Mouse (Mus musculus) right cerebral cortex, adult 18-20 months (tissue): ENCODE results near the gene Cd8b1.

ENCODE experiments used
- DNase-seq: peaks from one replicate; pipeline ENCODE4 v3.0.0; 2022; ENCODE audit warnings: mixed read lengths

The Cd8b1 gene

DNA sequence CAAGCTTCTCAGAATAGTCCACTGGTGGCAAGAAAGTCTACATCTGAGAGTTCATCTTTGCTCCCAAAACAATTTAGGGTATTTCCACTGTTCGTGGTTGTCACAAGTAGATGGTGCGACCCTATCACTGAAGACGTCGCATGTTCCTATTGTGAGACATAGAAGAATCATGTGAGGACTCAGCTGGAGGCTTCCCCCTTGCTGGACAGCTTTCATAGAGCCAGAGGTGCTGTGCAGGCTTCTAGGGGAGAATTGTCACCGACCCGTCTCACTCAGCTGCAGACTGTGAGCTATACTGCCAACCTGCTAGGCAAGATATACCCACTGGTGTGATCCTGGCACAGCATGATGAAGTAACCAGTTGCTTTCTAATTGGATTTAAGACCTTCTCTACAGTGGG, 29.6 kb downstream of the Cd8b1 start:
- DNase-seq: no peak

DNA sequence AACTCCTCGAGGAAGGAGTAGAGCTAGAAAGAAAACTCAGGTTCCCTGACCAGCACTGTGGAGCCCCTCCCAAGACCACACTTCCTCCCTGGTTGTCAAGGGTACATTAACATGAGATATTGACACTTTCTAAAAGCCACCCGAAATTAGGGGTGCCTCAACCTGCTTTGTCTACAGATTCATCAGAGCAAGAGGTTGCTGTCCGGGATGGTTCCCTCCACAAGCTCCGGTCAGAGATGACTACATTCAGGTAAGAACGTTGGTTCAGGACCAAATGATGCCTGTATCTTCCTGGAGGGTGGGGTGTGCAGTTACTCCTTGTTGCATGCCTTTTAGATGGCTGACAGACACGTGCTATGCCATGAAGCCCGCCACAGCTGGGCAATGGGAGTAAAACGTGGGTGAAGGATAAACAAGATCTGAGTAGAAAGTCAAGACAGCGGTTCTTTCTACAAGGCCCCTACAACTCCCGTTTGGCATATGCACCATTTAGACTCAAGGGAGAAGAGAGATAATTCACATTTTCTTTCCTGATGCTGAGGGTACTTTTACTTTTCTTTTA, 30.4 kb downstream of the Cd8b1 start:
- DNase-seq: no peak

DNA sequence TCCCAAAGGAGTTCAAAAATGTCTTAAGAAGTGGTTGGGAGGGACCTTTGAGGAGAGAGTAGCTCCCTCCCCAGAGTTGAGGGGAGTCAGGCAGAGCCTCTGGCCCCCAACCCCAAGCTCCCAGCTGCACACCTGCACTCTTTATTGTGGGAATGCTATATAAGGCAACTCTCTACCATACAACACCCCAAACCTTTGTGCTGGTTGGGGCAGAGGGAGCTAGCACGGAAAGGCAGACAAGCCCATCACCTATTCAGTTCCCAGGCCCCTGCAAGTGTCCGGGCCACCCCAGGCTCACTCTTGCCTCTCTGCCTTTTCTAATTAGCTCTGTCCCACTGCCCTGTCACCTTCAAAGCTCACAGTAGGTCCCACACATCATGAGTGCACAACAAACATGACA, 31.1 kb downstream of the Cd8b1 start:
- DNase-seq: no peak

DNA sequence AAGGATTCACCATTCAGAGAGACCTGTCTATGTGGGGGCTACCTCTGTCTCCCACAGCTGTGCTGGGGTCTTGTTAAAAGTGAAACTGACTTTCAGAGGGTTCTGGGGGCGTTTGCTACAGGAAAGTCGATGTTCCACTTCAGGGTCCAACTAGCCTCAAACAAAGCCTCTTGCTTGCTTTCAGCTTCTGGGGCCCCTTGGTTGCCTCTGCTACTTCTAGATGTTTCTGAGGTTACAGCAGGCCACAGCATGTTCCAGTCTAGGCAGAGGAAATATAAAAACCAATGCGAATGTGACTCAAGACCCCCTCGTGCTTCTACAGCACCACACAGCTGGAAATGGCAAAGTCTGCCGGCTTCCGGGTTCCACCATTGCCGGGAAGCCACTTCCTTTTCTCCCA, 34.9 kb downstream of the Cd8b1 start:
- DNase-seq: no peak

DNA sequence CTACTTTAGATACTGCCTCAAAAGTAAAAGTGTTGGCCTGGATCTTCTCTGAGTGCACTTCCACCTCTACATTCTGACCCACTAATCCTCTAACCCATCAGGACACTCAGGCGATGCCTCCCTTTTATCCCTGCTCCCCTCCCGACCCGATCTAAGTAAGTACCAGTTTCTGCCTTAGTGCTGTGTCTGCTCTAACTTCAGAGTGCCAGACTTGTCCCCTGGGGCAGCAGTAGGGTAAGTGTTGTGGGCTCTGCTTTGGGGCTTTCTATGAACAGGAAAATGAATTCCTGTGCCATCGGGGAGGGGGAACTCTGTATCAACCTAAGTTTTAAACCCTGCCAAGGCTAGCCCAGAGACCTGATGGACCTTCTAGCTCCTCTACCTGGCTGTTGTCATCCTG, 37.6 kb downstream of the Cd8b1 start:
- no peak for DNase-seq

DNA sequence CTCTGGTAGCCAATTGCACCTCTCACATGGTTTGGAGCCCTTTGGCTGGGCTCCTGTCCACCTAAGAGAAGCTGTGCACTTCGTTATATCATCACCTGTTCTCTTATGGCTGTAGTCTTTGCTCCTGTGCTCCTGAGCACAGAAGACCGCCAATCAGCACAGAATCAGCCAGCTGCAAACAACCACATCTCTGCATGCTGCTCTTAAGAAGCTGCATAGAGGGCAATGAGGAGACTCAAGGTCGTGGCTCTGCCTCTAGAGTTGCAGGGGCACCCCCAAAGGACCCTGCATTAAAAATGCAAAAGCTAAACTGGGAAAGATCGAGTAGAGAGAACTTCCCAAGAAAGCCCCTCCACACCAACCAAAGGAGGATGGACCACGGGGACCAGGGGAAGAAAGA, 38.2 kb downstream of the Cd8b1 start:
- DNase-seq: no peak

DNA sequence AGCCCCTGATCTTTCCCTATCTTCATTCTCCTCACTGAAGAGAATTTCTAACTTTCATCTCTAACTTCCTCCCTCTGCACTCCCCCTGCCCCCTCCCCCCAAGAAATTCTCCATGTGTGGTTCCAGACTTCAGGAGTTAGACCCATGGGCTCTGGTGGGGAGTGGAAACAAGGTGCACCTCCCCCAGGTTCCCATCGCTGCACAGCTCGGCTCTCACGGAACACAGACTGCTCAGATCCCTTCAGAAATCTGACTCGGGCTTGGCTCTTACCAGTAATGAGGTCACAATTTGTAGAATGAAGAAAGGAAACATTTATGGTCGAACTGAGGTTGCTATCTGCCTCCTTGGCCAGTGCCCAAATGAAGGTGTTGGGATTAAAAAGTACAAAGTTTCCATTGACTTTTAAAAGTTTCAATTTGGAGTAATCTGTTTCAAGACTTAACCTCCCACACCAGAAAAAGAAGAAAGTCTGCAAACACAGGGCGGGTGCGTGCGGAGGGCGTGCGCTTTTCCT, 38.6 kb downstream of the Cd8b1 start:
- DNase-seq: no peak

DNA sequence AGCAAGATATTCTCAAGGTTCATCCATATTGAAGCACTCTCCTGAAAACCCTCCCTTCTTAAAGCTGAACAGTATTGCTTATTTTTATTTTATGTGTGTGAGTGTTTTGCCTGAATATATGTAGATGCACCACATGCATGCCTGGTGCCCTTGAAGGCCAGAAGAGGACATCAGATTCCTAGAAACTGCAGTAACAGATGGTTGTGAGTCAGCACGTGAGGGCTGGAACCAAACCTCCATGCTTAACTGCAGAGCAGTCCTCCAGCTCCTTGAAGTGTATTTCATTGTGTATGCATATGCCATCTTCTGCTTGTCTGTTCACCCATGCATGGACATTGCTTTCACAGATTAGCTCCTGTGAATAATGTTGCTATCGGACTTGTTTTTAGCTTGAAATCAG, 41.4 kb downstream of the Cd8b1 start:
- DNase-seq: peak; percentile 6

DNA sequence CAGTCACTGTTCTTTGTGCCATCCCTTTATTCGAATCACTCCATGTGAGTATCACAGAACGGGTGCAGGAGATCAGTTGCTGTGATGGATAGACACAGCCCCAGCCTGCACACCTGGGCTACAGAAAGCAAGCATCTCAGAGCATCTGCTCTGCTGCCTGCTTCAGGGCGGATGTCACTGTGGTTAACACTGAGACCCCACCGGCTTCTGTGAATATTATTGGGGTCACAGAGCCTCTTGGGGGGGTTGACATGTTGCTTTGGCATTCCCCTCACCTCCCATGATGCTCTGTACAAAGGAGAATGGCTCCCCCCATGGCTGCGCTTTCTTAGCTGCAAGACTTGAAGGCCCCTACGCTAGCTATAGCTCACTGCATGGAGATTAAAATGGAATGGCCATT, 46.8 kb downstream of the Cd8b1 start:
- no peak for DNase-seq

DNA sequence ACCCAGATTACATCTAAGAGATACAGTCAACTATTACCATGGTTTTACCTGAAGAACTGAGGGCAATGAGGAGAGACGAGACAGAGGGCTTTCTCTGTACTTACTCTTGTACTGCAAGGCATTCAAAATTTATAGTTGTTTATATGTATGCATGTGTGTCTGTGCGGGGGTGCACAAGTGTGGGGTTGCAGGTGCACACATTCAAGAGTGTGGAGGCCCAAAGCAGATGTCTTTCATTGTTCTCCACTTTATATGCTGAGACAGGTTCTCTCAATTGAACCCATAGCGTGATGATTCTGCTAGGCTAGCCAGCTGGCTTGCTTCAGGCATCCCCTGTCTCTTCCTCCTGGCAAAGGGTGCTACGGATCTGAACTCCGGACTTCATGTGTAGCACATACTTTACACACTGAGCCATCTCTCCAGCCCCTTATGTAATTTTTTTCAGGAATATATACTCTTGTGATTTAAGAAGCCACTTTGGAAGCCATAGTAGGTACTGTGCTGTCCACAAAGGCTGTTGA, 48.6 kb downstream of the Cd8b1 start:
- DNase-seq: no peak

DNA sequence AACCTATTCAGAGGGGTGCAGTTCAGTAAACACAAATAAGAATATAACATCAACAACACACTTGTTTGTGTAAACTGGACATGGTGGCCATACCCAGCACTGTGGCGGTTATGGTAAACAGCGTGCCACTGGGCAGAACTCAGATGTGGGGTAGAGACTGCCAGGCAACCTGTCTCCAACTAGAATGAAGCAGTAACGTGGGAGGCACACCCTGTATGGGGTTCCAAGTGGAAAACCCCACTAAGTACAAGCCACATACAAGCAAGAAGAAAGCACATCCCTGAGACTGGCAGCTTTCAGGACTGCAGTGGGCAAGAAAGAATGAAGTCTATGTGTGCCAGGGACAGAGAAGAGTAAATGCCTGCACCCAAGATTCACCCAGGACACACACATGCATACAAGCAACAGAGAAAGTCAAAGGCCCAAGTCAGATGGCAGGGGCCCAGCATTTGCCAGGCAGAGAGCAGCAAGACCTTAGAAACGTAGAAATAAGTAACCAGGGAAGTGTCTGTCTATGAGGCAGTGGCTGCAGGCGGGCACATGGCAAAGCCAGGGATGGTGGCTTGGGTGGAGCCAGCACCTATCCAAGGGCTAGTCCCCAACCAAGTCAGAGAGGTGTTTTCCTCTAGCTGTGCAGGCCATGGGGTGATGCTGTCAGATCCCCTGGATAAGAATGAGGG, 49.6 kb downstream of the Cd8b1 start:
- DNase-seq: no peak

DNA sequence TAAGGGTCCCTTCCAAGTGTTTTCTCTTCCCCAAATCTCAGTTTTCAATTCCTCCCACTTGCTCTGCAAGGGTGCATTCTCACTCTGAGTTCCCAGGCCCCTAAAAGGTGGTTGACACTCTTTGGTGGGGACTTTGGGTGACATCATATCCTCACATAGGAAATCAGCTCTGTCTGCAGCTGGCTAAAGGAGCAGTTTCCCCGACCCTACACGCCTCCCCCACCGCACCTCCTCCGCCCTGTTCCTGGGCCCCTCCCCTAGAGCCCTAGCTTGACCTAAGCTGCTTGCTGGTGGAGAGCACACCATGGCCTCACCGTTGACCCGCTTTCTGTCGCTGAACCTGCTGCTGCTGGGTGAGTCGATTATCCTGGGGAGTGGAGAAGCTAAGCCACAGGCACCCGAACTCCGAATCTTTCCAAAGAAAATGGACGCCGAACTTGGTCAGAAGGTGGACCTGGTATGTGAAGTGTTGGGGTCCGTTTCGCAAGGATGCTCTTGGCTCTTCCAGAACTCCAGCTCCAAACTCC, 50.7 kb downstream of the Cd8b1 start, which contains the start of gene Cd8a:
Cd8a (plus strand) TSS at position 179 of the 527 bp plus-strand sequence.
- no peak for DNase-seq

DNA sequence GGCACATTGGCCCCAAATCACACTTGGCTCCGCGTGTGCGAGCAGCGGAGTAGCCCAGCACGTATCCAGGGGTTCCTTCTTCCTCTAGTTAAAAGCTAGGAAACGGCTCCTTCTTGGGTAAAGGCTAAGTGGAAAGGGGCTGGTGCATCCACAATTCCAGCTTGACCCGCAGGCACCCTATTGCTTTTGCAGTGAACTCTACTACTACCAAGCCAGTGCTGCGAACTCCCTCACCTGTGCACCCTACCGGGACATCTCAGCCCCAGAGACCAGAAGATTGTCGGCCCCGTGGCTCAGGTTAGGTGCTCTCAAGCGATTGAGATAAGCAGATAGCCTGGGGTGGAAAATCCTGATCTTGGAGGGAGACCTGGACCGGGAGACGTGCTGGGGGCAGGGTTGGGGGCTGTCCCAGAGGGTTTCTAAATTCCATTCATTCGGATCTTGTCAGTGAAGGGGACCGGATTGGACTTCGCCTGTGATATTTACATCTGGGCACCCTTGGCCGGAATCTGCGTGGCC, 51.8 kb downstream of the Cd8b1 start:
- DNase-seq: no peak

DNA sequence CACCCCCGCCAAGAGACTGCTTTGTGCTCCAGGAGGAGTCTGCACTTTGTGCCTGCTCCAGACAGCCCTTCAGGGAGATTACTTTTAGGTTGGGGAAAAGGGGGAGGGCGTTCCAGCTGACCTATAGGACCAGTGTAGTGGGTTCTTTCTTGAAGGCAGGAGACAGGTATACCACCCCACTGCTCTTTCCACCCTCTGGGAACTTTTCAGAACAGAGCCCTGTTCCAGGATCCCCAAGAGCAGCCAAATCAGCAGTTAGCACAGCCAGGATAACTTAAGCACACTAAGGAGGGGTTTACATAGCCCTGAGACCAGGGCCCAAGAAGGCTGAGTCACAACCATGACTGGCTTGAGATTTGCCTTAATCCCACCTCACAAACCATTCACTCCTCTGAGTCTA, 52.3 kb downstream of the Cd8b1 start:
- DNase-seq: no peak

DNA sequence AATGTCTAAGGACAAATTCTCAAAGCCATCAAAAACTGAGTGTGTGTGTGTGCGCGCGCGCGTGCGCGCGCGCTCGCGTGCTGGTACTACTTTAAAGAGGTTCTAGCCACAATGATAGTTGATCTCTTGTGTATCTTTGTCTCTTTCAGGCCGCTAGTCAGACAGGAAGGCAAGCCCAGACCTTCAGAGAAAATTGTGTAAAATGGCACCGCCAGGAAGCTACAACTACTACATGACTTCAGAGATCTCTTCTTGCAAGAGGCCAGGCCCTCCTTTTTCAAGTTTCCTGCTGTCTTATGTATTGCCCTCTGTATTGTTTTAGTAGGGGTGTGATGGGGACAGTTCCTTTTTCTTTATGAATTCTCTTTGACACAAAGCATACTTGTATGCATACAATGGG, 54.1 kb downstream of the Cd8b1 start:
- DNase-seq: no peak

DNA sequence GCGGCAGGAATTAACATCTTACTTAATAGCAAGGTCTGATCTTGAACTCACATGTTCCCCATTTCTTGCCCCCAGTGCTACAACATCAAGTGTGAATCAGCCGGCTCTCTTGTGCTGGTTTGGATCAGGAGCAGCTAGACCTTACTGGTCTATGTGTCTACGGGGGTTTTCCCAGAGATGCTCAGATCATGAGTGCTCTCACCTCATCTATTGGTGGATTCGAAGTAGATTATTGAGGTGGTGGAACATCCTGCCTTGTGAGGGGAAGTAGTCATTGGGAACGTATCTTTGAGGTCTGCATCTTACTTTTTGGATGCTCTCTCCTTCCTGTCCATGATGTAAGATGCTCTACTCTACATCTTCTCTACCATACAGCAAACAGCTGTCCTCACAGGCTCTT, 59.1 kb downstream of the Cd8b1 start:
- DNase-seq: no peak
